Mouse (Mus musculus) embryonic facial prominence, embryonic 11.5 days (tissue): ENCODE measurements at regions not wholly inside any gene's neighbourhood (a gene's known extent, or its start where the extent isn't known, plus 50 kb on each side); places are given as distances from the start of the nearest gene placed in this dataset.

Experiments
- ATAC-seq: fragments of 200-750 bp; cut with Nextera tagmentation; replicated peaks from 2 replicates; pipeline ENCODE4 v1.8.0; 2017; ENCODE audit warnings: low read depth; ENCODE audit not compliant: insufficient number of reproducible peaks, low FRiP score, low TSS enrichment
- DNase-seq: peaks from one replicate; pipeline ENCODE4 v3.0.0-alpha.2; 2015; ENCODE audit warnings: low spot score
- H3K27ac ChIP-seq: fragments of 300-500 bp; sonication (generic); replicated peaks from 2 replicates; pipeline ENCODE4 v1.5.1; 2014; ENCODE audit warnings: mild to moderate bottlenecking, low read depth, low read length, control low read depth
- H3K27me3 ChIP-seq: fragments of 300-500 bp; sonication (generic); 2 replicates; pipeline ENCODE4 v1.6.1; 2014; ENCODE audit warnings: mild to moderate bottlenecking, low read length, moderate library complexity, mixed read lengths; ENCODE audit not compliant: control insufficient read depth, insufficient read depth
- H3K36me3 ChIP-seq: fragments of 300-500 bp; sonication (generic); replicated peaks from 2 replicates; pipeline ENCODE4 v1.6.1; 2014; ENCODE audit warnings: low read depth, mild to moderate bottlenecking, low read length, moderate library complexity, mixed read lengths; ENCODE audit not compliant: control insufficient read depth, insufficient read depth
- H3K4me1 ChIP-seq: fragments of 300-500 bp; sonication (generic); 2 replicates; pipeline ENCODE4 v1.6.1; 2014; ENCODE audit warnings: low read length, mixed read lengths; ENCODE audit not compliant: control insufficient read depth, insufficient read depth
- H3K4me2 ChIP-seq: fragments of 300-500 bp; sonication (generic); 2 replicates; pipeline ENCODE4 v1.6.1; 2014; ENCODE audit warnings: low read depth, mild to moderate bottlenecking, control low read depth, low read length, moderate library complexity
- H3K4me3 ChIP-seq: fragments of 300-500 bp; sonication (generic); 2 replicates; pipeline ENCODE4 v1.5.1; 2014; ENCODE audit warnings: low read depth, low read length, control low read depth
- H3K9ac ChIP-seq: fragments of 300-500 bp; sonication (generic); replicated peaks from 2 replicates; pipeline ENCODE4 v1.6.1; 2014; ENCODE audit warnings: mild to moderate bottlenecking, control low read depth, low read length
- H3K9me3 ChIP-seq: fragments of 300-500 bp; sonication (generic); replicated peaks from 2 replicates; pipeline ENCODE4 v1.6.1; 2016; ENCODE audit warnings: mild to moderate bottlenecking, low read length, inconsistent platforms, mixed read lengths; ENCODE audit not compliant: control insufficient read depth
- WGBS: fragments of 180-500 bp; shearing (Covaris S2); extraction: QIAGEN DNeasy Blood & Tissue Kit; methylation state at CpG from one replicate; pipeline ENCODE4 v1.1.7; 2014; 5-methylcytosine and 5-hydroxymethylcytosine counted together

- no peak for ATAC-seq
- no peak overlapping the region for H3K4me3 ChIP-seq
- H3K9ac ChIP-seq = no peak overlapping the region
Measured at GRCm38 (mm10) chr8:113549200-113549599, 86.2 kb upstream of the Mon1b start.

GRCm38 (mm10) chr8:113551454-113552273 is 83.7 kb upstream of the Mon1b start:
- no peaks in the 10 kb centered on the region for H3K9me3 ChIP-seq
- H3K9ac ChIP-seq = no peak overlapping the region
- ATAC-seq (no peak), DNase-seq (no peak)
- no peak overlapping the region for H3K27ac ChIP-seq
- WGBS = 75% methylated on average over 12 of the region's 12 CpGs
- no peak overlapping the region for H3K4me2 ChIP-seq
- H3K4me3 ChIP-seq = no peak overlapping the region
- H3K36me3 ChIP-seq = no peaks in the 10 kb centered on the region
- H3K4me1 ChIP-seq = no peaks in the 10 kb centered on the region
- no peaks in the 10 kb centered on the region for H3K27me3 ChIP-seq

More at GRCm38 (mm10) chr8:113549200-113549599, 86.2 kb upstream of the Mon1b start:
- no peaks in the 10 kb centered on the region for H3K36me3 ChIP-seq
- H3K27ac ChIP-seq = no peak overlapping the region
- no peaks in the 10 kb centered on the region for H3K4me1 ChIP-seq
- 86% methylated on average over 7 of the region's 7 CpGs for WGBS
- H3K27me3 ChIP-seq = no peaks in the 10 kb centered on the region
- no peak overlapping the region for H3K4me2 ChIP-seq
- H3K9me3 ChIP-seq = no peaks in the 10 kb centered on the region
- DNase-seq = no peak

- 67% methylated on average over 5 of the region's 5 CpGs for WGBS
- no peak for DNase-seq
- Histone ChIP-seq H3K27me3 (no peaks in the 10 kb centered on the region), H3K27ac (no peak overlapping the region), H3K4me3 (no peak overlapping the region), H3K36me3 (no peaks in the 10 kb centered on the region), H3K4me2 (no peak overlapping the region), H3K9me3 (no peaks in the 10 kb centered on the region), H3K9ac (no peak overlapping the region), H3K4me1 (no peaks in the 10 kb centered on the region)
- no peak for ATAC-seq
Measured at GRCm38 (mm10) chr8:113552826-113553225, 82.6 kb upstream of the Mon1b start.

GRCm38 (mm10) chr8:113554700-113555455 is 80.5 kb upstream of the Mon1b start:
- Histone ChIP-seq H3K4me2 (no peak overlapping the region), H3K36me3 (no peaks in the 10 kb centered on the region), H3K4me1 (no peaks in the 10 kb centered on the region), H3K9ac (no peak overlapping the region), H3K27ac (no peak overlapping the region), H3K9me3 (no peaks in the 10 kb centered on the region), H3K27me3 (no peaks in the 10 kb centered on the region), H3K4me3 (no peak overlapping the region)
- ATAC-seq = no peak
- 16% methylated on average over 12 of the region's 12 CpGs for WGBS
- no peak for DNase-seq

GRCm38 (mm10) chr8:113556994-113557393 is 78.4 kb upstream of the Mon1b start:
- no peak overlapping the region for H3K4me3 ChIP-seq
- no peak overlapping the region for H3K4me2 ChIP-seq
- ATAC-seq (no peak), DNase-seq (no peak)
- WGBS = 84% methylated on average over 5 of the region's 5 CpGs
- H3K9ac ChIP-seq = no peak overlapping the region
- H3K27ac ChIP-seq = no peak overlapping the region
- no peaks in the 10 kb centered on the region for H3K36me3 ChIP-seq
- H3K4me1 ChIP-seq = no peaks in the 10 kb centered on the region
- no peaks in the 10 kb centered on the region for H3K9me3 ChIP-seq
- no peaks in the 10 kb centered on the region for H3K27me3 ChIP-seq

- no peak for DNase-seq
Measured at GRCm38 (mm10) chr8:113581098-113581497, 54.3 kb upstream of the Mon1b start.

GRCm38 (mm10) chr8:113581704-113582103 is 53.7 kb upstream of the Mon1b start:
- Histone ChIP-seq H3K4me2 (no peak overlapping the region), H3K27ac (no peak overlapping the region), H3K9ac (no peak overlapping the region), H3K36me3 (no peaks in the 10 kb centered on the region), H3K9me3 (no peaks in the 10 kb centered on the region), H3K4me1 (no peaks in the 10 kb centered on the region), H3K27me3 (no peaks in the 10 kb centered on the region), H3K4me3 (no peak overlapping the region)
- ATAC-seq (peak; percentile 63; the same call in 1 of the 2 replicates), DNase-seq (peak; percentile 41)
- WGBS = 11% methylated on average over 12 of the region's 12 CpGs

More at GRCm38 (mm10) chr8:113581098-113581497, 54.3 kb upstream of the Mon1b start:
- Histone ChIP-seq H3K9ac (no peak overlapping the region), H3K4me2 (no peak overlapping the region), H3K4me3 (no peak overlapping the region), H3K9me3 (no peaks in the 10 kb centered on the region), H3K4me1 (no peaks in the 10 kb centered on the region), H3K27ac (no peak overlapping the region), H3K36me3 (no peaks in the 10 kb centered on the region), H3K27me3 (no peaks in the 10 kb centered on the region)
- 27% methylated on average over 10 of the region's 10 CpGs for WGBS
- ATAC-seq = no peak
